Mouse (Mus musculus) kidney, postnatal 0 days (tissue): Measurements from ENCODE around the gene Smc6. TPM values are rescaled to one million over a fixed set of nuclear protein-coding genes. Genes with fewer than 3 reads are reported as not detected.

Experiments used
- ATAC-seq: fragments of 200-750 bp; cut with Nextera tagmentation; replicated peaks from 2 replicates; pipeline ENCODE4 v1.8.0; 2017; ENCODE audit warnings: low read depth, moderate number of reproducible peaks, moderate TSS enrichment, moderate library complexity; ENCODE audit not compliant: low FRiP score
- DNase-seq: peaks from one replicate; pipeline ENCODE4 v3.0.0-alpha.2; 2016; ENCODE audit warnings: low spot score
- H3K27ac ChIP-seq: fragments of 300-500 bp; sonication (generic); 2 replicates; pipeline ENCODE4 v1.5.1; 2014; ENCODE audit warnings: mild to moderate bottlenecking
- H3K27me3 ChIP-seq: fragments of 300-500 bp; sonication (generic); 2 replicates; pipeline ENCODE4 v1.6.1; 2014; ENCODE audit warnings: low read length, mixed read lengths; ENCODE audit not compliant: insufficient read depth
- H3K36me3 ChIP-seq: fragments of 300-500 bp; sonication (generic); 2 replicates; pipeline ENCODE4 v1.6.1; 2014; ENCODE audit warnings: low read length, mixed read lengths; ENCODE audit not compliant: insufficient read depth
- H3K4me1 ChIP-seq: fragments of 300-500 bp; sonication (generic); replicated peaks from 2 replicates; pipeline ENCODE4 v1.6.1; 2014; ENCODE audit warnings: antibody characterized with exemption, low read length, mixed read lengths; ENCODE audit not compliant: insufficient read depth
- H3K4me2 ChIP-seq: fragments of 300-500 bp; sonication (generic); 2 replicates; pipeline ENCODE4 v1.6.1; 2014; ENCODE audit warnings: mild to moderate bottlenecking, low read length, moderate library complexity, mixed read lengths
- H3K4me3 ChIP-seq: fragments of 300-500 bp; sonication (generic); replicated peaks from 2 replicates; pipeline ENCODE4 v1.5.1; 2014; ENCODE audit warnings: low read depth, low read length
- H3K9ac ChIP-seq: fragments of 300-500 bp; sonication (generic); 2 replicates; pipeline ENCODE4 v1.6.1; 2014; ENCODE audit warnings: low read depth, low read length
- H3K9me3 ChIP-seq: fragments of 300-500 bp; sonication (generic); replicated peaks from 2 replicates; pipeline ENCODE4 v1.6.1; 2016; ENCODE audit warnings: low read length, inconsistent platforms, mixed read lengths
- CTCF ChIP-seq: IDR thresholded peaks from 2 replicates; pipeline ENCODE4 v1.5.1; 2016; ENCODE audit warnings: antibody characterized with exemption, low read depth, mild to moderate bottlenecking, moderate library complexity
- WGBS: fragments of 180-500 bp; shearing (Covaris S2); extraction: QIAGEN DNeasy Blood & Tissue Kit; methylation state at CpG from one replicate; pipeline ENCODE4 v1.1.7; 2014; 5-methylcytosine and 5-hydroxymethylcytosine counted together
- polyA plus RNA-seq: library from polyadenylated mRNA; unstranded; fragments of >200 nt; fragmentation: Nextera tagmentation; extraction: Ambion mirVana; gene quantifications from 2 replicates; pipeline ENCODE4 v1.2.1, GENCODE M21; 2015

Smc6 gene
- polyA plus RNA-seq, 1 experiment from 2014 or later = 126 TPM

- Histone ChIP-seq H3K27me3 (no peaks in the 10 kb centered on the region), H3K4me1 (0 out of 2 replicates have a peak, but pooled peaks cover 5% of the 10 kb centered on the region), H3K9ac (no peak overlapping the region), H3K4me3 (no peak overlapping the region), H3K9me3 (no peaks in the 10 kb centered on the region), H3K36me3 (no peaks in the 10 kb centered on the region), H3K27ac (no peak overlapping the region), H3K4me2 (no peak overlapping the region)
- WGBS = 12% methylated on average over 5 of the region's 5 CpGs
- no peak for TF ChIP-seq CTCF
- ATAC-seq = no peak
- peak; percentile 38 for DNase-seq
Observed at GRCm38 (mm10) chr12:11224722-11225121, 41.0 kb upstream of the Smc6 start.

- WGBS = 54% methylated on average over 1 of the region's 1 CpGs
- DNase-seq (no peak), ATAC-seq (no peak)
- no peak for TF ChIP-seq CTCF
- Histone ChIP-seq H3K4me2 (no peak overlapping the region), H3K9me3 (no peaks in the 10 kb centered on the region), H3K4me3 (no peak overlapping the region), H3K27ac (no peak overlapping the region), H3K36me3 (no peaks in the 10 kb centered on the region), H3K27me3 (no peaks in the 10 kb centered on the region), H3K4me1 (0 out of 2 replicates have a peak, but pooled peaks cover 5% of the 10 kb centered on the region), H3K9ac (no peak overlapping the region)
Observed at GRCm38 (mm10) chr12:11226123-11226522, 39.6 kb upstream of the Smc6 start.

GRCm38 (mm10) chr12:11226529-11227268, 39.0 kb upstream of the Smc6 start:
- no peak for TF ChIP-seq CTCF
- H3K9me3 ChIP-seq = no peaks in the 10 kb centered on the region
- H3K9ac ChIP-seq = no peak overlapping the region
- 40% methylated on average over 5 of the region's 5 CpGs for WGBS
- DNase-seq = peak; percentile 64
- no peaks in the 10 kb centered on the region for H3K36me3 ChIP-seq
- 0 out of 2 replicates have a peak, but pooled peaks cover 4% of the 10 kb centered on the region for H3K4me1 ChIP-seq
- ATAC-seq = no peak
- H3K4me2 ChIP-seq = no peak overlapping the region
- no peak overlapping the region for H3K27ac ChIP-seq
- H3K4me3 ChIP-seq = no peak overlapping the region
- no peaks in the 10 kb centered on the region for H3K27me3 ChIP-seq

- no peak overlapping the region for H3K4me3 ChIP-seq
- DNase-seq (no peak), ATAC-seq (no peak)
- H3K9me3 ChIP-seq = no peaks in the 10 kb centered on the region
- H3K4me1 ChIP-seq = no peaks in the 10 kb centered on the region
- no peak overlapping the region for H3K27ac ChIP-seq
- 82% methylated on average over 2 of the region's 2 CpGs for WGBS
- no peak for TF ChIP-seq CTCF
- no peak overlapping the region for H3K9ac ChIP-seq
- no peak overlapping the region for H3K4me2 ChIP-seq
- no peaks in the 10 kb centered on the region for H3K27me3 ChIP-seq
- H3K36me3 ChIP-seq = no peaks in the 10 kb centered on the region
Observed at GRCm38 (mm10) chr12:11230267-11230666, 35.4 kb upstream of the Smc6 start.

- Histone ChIP-seq H3K9me3 (no peaks in the 10 kb centered on the region), H3K27ac (no peak overlapping the region), H3K4me3 (no peak overlapping the region), H3K36me3 (no peaks in the 10 kb centered on the region), H3K4me1 (no peaks in the 10 kb centered on the region), H3K9ac (no peak overlapping the region), H3K4me2 (no peak overlapping the region), H3K27me3 (no peaks in the 10 kb centered on the region)
- 76% methylated on average over 2 of the region's 2 CpGs for WGBS
- DNase-seq = no peak
- ATAC-seq = no peak
- no peak for TF ChIP-seq CTCF
Observed at GRCm38 (mm10) chr12:11235996-11236395, 29.7 kb upstream of the Smc6 start.

- no peaks in the 10 kb centered on the region for H3K36me3 ChIP-seq
- WGBS = 97% methylated on average over 1 of the region's 1 CpGs
Observed at GRCm38 (mm10) chr12:11247460-11247859, 18.2 kb upstream of the Smc6 start.

More at GRCm38 (mm10) chr12:11247460-11247859, 18.2 kb upstream of the Smc6 start:
- Histone ChIP-seq H3K9ac (no peak overlapping the region), H3K4me2 (no peak overlapping the region), H3K27me3 (no peaks in the 10 kb centered on the region), H3K27ac (no peak overlapping the region), H3K4me3 (no peak overlapping the region), H3K4me1 (no peaks in the 10 kb centered on the region), H3K9me3 (no peaks in the 10 kb centered on the region)
- no peak for ATAC-seq
- no peak for TF ChIP-seq CTCF
- no peak for DNase-seq
